Mouse (Mus musculus) cerebellum, postnatal 4 days (tissue): ENCODE measurements around the gene Ushbp1.
"Not testable (repeated sequence)": the region's sequence is repeated elsewhere in the genome, so short reads cannot be mapped to it uniquely, and the experiment has no call there.

Experiments used
- DNase-seq, 2 experiments: peaks; one replicate each; pipeline ENCODE4 v3.0.0; 2022; ENCODE audit warnings: low spot score in 2 of 2, mixed read lengths in 1 of 2

Gene Ushbp1

DNA sequence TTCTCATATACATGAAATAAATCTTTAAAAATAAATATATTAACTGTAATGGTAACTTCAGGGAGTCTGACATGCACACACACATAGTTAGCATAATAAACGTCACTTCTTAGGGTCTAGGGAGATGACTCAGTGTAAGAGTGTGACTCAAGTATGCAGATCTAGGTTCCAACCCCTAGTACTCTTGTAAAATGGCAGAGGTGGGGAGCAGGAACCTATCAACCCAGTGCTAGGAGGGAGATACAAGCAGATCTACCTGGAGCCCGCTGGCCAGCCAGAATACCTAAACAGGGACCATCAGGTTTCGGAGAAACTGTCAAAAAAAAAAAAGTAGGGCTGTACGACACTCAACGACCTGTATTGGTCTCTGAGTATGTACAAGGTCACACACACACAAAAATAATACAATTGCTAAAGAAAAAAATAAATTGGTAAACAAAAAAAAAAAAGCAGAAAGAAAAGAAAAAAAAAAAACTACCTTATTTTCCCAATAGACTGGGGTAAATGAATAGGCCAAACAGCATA is 24.8 kb downstream of the Ushbp1 start:
- no peak for DNase-seq

GRCm38 (mm10) chr8:71369040-71369718 is 26.4 kb downstream of the Ushbp1 start:
- no peak for DNase-seq

DNA sequence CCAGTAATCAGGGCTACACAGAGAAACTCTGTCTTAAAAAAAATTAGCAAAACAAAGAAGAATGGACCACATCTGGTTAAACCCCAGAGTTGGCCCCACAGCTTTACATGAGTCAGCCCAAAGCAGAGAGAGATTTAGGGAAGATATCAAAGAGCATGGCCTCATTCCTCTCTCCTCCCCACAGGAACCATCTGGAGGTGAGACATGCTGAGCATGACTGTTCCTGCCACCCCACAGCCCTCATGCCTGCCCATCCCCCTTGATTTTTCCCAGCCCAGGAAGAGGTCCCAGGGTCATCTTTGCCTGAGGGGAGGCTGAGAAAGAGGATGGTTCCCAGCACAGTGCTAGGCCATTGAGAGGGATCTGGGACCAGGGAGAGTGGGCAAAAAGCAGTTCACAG is 27.2 kb downstream of the Ushbp1 start:
- no peak for DNase-seq

GRCm38 (mm10) chr8:71367529-71368176 is 27.9 kb downstream of the Ushbp1 start:
- no peak for DNase-seq

GRCm38 (mm10) chr8:71366771-71367528 is 28.7 kb downstream of the Ushbp1 start, which contains the start of gene Use1:
TSS of gene Use1 (plus strand) at chr8:71366848.
- peak in 1 of 2 experiments; percentile 84 for DNase-seq

DNA sequence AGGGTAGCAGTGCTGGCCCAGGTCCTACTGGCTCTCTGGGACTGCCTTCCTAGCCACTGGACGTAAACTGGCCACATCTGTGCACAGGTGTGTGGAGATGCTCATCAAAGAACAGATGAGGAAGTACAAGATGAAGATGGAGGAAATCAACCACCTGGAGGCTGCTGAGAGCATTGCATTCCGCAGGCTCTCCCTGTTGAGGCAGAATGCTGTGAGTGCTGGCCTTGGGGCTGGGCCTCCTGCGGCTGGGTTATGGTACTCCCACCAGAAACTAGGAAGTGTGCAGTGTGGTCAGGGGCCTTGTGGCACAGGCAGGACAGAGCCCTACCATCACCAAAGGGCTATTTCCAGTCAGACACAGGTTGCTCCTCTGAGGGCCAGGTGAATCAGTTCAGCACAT is 37.6 kb downstream of the Ushbp1 start:
- DNase-seq, result no peak

DNA sequence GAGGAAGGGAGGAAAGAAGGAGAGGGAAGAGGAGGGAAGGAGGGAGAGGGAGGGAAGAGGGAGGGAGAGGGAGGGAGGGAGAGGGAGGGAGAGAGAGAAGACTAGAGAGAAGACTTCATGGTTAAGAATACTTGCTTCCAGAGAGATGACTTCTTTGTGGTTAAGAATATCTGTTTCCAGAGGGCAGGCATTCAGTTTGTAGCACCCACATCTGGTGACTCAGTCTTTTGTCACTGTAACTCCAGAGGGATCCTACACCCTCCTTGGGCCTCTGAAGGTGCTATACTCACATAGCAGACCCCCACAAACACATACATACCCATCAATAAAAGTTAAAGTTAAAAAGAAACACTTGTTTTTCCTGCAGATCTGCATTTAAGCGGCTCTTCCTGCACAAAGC is 44.1 kb downstream of the Ushbp1 start:
- no peak for DNase-seq

DNA sequence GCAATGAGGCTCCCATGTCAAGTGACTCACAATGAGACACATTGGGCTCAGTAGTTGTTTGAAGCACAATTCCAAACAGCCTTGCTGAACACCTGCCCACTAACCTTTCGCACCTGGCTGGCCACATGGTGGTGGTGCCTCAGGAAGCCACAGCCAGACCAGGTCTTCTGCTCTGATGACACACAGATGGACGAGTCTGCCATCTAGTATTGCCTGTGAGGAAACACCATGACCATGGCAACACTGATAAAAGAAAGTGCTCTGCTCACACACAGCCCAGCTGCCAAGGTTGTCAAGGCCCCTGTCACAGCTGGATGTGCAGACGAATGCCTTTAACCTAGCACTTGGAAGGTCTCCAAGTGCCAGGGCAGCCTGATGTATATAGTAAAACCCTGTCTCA is 44.5 kb downstream of the Ushbp1 start:
- DNase-seq, result no peak

- no peak for DNase-seq
Observed at GRCm38 (mm10) chr8:71346581-71346980, 49.0 kb downstream of the Ushbp1 start.

DNA sequence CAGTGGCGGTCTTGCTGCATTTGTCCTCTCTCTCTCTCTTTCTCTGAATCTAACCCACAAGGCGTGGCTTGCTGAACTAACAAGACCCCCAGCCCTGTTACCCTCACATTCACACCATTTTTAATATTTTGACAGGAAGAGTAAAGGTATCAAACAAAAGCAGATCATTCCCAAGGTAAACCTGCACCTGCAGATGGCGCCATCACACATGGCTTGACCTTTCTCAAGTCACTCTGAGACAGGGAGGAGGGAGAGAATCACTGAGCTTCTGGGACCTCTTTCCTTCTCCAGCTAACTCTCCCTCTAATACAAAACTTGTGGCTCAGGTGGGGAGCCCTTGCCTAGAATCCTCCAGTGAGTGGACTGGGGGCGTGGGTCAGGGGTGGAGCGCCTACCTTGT is 55.0 kb downstream of the Ushbp1 start:
- DNase-seq, result peak in 1 of 2 experiments; percentile 19

DNA sequence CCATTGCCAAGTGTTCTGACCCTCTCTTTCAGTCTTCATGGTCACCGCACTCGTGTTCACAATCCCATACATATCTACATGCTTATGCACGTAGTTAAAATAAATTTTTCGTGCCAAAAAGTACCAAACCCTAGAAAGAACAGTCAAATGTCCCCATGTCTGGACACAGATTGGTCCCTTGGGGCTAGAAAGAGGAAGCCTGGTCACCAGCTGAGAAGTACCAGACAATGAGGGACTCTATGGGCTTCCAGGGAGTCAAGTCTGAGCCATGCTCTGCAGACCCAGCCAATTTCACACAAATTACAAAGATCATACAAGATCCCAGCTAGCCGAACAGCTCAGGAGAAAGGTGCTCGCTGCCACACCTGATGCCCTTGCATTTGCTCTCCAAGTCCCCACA is 57.8 kb downstream of the Ushbp1 start:
- not testable (repeated sequence) for DNase-seq
